Mouse (Mus musculus) fibroblast of lung, adult 2 months (primary cell): ENCODE data around the gene Adtrp.

Experiments used
- DNase-seq: peaks from one replicate; pipeline ENCODE4 v3.0.0-alpha.2; 2011; ENCODE audit warnings: low read depth

Gene Adtrp

GRCm38 (mm10) chr13:41847516-41848126 is at the start of gene Adtrp:
TSS of gene Adtrp (minus strand) at chr13:41847684.
- DNase-seq: no peak

GRCm38 (mm10) chr13:41892016-41892415 is 44.5 kb upstream of the Adtrp start:
- DNase-seq: no peak

- DNase-seq: no peak
Observed at GRCm38 (mm10) chr13:41890618-41891017, 43.1 kb upstream of the Adtrp start.

GRCm38 (mm10) chr13:41890111-41890600 is 42.7 kb upstream of the Adtrp start:
- DNase-seq: no peak

- DNase-seq: no peak
Observed at GRCm38 (mm10) chr13:41888644-41889043, 41.2 kb upstream of the Adtrp start.

- DNase-seq: no peak
Observed at GRCm38 (mm10) chr13:41886120-41886519, 38.6 kb upstream of the Adtrp start.

GRCm38 (mm10) chr13:41883665-41884291 is 36.3 kb upstream of the Adtrp start:
- DNase-seq: no peak

GRCm38 (mm10) chr13:41881201-41881600 is 33.7 kb upstream of the Adtrp start:
- DNase-seq: no peak

GRCm38 (mm10) chr13:41880525-41880924 is 33.0 kb upstream of the Adtrp start:
- DNase-seq: no peak

GRCm38 (mm10) chr13:41872686-41873085 is 25.2 kb upstream of the Adtrp start:
- DNase-seq: no peak

- DNase-seq: no peak
Observed at GRCm38 (mm10) chr13:41872161-41872562, 24.7 kb upstream of the Adtrp start.

- DNase-seq: no peak
Observed at GRCm38 (mm10) chr13:41867533-41867932, 20.0 kb upstream of the Adtrp start.

GRCm38 (mm10) chr13:41865575-41865974 is 18.1 kb upstream of the Adtrp start:
- DNase-seq: peak; percentile 17

- peak; percentile 64 for DNase-seq
Observed at GRCm38 (mm10) chr13:41865071-41865470, 17.6 kb upstream of the Adtrp start.

- DNase-seq: no peak
Observed at GRCm38 (mm10) chr13:41860603-41861405, 13.3 kb upstream of the Adtrp start.

- DNase-seq: peak; percentile 55
Observed at GRCm38 (mm10) chr13:41855206-41856185, 8.0 kb upstream of the Adtrp start.

GRCm38 (mm10) chr13:41850727-41851378 is 3.4 kb upstream of the Adtrp start:
- no peak for DNase-seq

- DNase-seq: no peak
Observed at GRCm38 (mm10) chr13:41846516-41846915, 968 bp downstream of the Adtrp start.

- no peak for DNase-seq
Observed at GRCm38 (mm10) chr13:41845013-41845412, 2.5 kb downstream of the Adtrp start.

- no peak for DNase-seq
Observed at GRCm38 (mm10) chr13:41844071-41844470, 3.4 kb downstream of the Adtrp start.

- no peak for DNase-seq
Observed at GRCm38 (mm10) chr13:41833614-41834139, 13.8 kb downstream of the Adtrp start.
